Mouse (Mus musculus) left cerebral cortex, adult 9 months (tissue): ENCODE measurements at regions not wholly inside any gene's neighbourhood (a gene's known extent, or its start where the extent isn't known, plus 50 kb on each side); places are given as distances from the start of the nearest gene placed in this dataset.

Experiments
- DNase-seq, 2 experiments: peaks; one replicate each; pipeline ENCODE4 v3.0.0; 2022; ENCODE audit warnings: low spot score in 2 of 2

- no peak for DNase-seq
Observed at GRCm38 (mm10) chr2:21044781-21045180, 76.1 kb upstream of the Arhgap21 start.

GRCm38 (mm10) chr2:21044007-21044406, 75.3 kb upstream of the Arhgap21 start:
- no peak for DNase-seq

- DNase-seq = no peak
Observed at GRCm38 (mm10) chr2:21043302-21043701, 74.6 kb upstream of the Arhgap21 start.

- no peak for DNase-seq
Observed at GRCm38 (mm10) chr2:21037607-21038006, 68.9 kb upstream of the Arhgap21 start.

- DNase-seq = peak; percentile 74 to 90
Observed at GRCm38 (mm10) chr2:21037181-21037580, 68.5 kb upstream of the Arhgap21 start.

GRCm38 (mm10) chr2:21035884-21036648, 67.4 kb upstream of the Arhgap21 start:
- DNase-seq = no peak

GRCm38 (mm10) chr2:21034651-21035050, 66.0 kb upstream of the Arhgap21 start:
- DNase-seq = peak in 1 of 2 experiments; percentile 74

- no peak for DNase-seq
Observed at GRCm38 (mm10) chr2:21030650-21031049, 62.0 kb upstream of the Arhgap21 start.

GRCm38 (mm10) chr2:21029391-21030010, 60.8 kb upstream of the Arhgap21 start:
- no peak for DNase-seq

GRCm38 (mm10) chr2:21028605-21029004, 59.9 kb upstream of the Arhgap21 start:
- peak; percentile 62 to 63 for DNase-seq

GRCm38 (mm10) chr2:21018535-21018934, 49.9 kb upstream of the Arhgap21 start:
- no peak for DNase-seq
